Mouse (Mus musculus): ENCODE results near the gene Ppp1r10.

Gene Ppp1r10

GRCm38 (mm10) chr17:35916297-35917142, at the start of gene Ppp1r10, which contains the start of gene Mrps18b:
Gene Ppp1r10, plus strand, starts transcription at chr17:35916434.
Gene Mrps18b, minus strand, starts transcription at chr17:35916389.
- TF ChIP-seq GATA4 (IDR thresholded peaks at IDR 0.05; ENCODE audit: insufficient replicate concordance, low read length): peak; percentile 90; the same call in 1 of the 2 replicates

GRCm38 (mm10) chr17:35866911-35867890, 49.0 kb upstream of the Ppp1r10 start:
- no peak for TF ChIP-seq GATA4 (IDR thresholded peaks at IDR 0.05; ENCODE audit: insufficient replicate concordance, low read length)

DNA sequence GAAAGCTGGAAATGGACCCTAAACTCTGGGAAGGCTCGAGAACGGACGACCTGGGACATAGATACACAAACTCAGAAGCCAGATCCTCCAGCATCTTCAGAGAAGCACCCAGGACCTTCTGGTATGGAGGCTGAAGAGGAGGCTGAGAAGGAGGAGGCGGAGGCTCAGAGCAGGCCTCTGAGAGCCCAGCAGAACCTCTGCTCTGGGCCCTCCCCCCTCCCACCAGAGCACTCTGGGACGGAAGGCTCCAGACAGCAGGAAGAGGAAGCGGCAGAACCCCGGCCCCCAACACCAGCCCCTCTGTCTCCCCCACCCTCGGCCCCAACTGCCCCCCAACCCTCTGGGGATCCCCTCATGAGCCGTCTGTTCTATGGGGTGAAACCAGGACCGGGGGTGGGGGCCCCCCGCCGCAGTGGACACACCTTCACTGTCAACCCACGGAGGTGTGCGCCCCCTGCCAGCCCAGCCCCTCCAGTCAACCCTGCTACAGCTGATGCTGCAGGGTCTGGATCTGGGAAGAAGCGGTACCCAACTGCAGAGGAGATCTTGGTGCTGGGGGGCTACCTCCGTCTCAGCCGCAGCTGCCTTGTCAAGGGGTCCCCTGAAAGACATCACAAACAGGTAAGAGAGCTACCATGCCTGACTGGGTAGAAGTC, 47.9 kb upstream of the Ppp1r10 start:
- TF ChIP-seq GATA4 (IDR thresholded peaks at IDR 0.05; ENCODE audit: insufficient replicate concordance, low read length): no peak

DNA sequence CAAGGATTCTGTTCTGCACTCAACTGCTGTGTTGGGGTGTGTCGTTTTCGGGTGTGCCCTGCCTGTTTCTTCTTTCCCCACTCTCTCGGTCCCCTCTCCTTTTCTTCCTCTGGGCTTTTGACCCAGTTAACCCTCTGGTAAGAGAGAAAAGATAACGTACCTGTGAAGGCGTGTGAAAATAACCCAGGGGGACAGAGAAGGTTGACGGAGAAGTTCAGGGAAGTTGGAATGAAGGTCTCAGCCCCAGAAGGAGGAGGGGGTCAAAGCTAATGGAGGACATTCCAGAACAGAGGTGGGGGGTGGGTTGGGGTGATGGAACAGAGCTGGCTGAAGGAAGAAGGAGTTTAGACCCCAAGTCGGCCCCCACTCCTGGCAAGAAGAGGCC, 47.3 kb upstream of the Ppp1r10 start:
- no peak for TF ChIP-seq GATA4 (IDR thresholded peaks at IDR 0.05; ENCODE audit: insufficient replicate concordance, low read length)

GRCm38 (mm10) chr17:35869346-35870067, 46.7 kb upstream of the Ppp1r10 start:
- TF ChIP-seq GATA4 (IDR thresholded peaks at IDR 0.05; ENCODE audit: insufficient replicate concordance, low read length): no peak

- TF ChIP-seq GATA4 (IDR thresholded peaks at IDR 0.05; ENCODE audit: insufficient replicate concordance, low read length): no peak
Measured at GRCm38 (mm10) chr17:35870151-35870883, 45.9 kb upstream of the Ppp1r10 start.

GRCm38 (mm10) chr17:35870884-35871696, 45.1 kb upstream of the Ppp1r10 start:
- no peak for TF ChIP-seq GATA4 (IDR thresholded peaks at IDR 0.05; ENCODE audit: insufficient replicate concordance, low read length)

- TF ChIP-seq GATA4 (IDR thresholded peaks at IDR 0.05; ENCODE audit: insufficient replicate concordance, low read length): no peak
Measured at GRCm38 (mm10) chr17:35873774-35874519, 42.3 kb upstream of the Ppp1r10 start.

DNA sequence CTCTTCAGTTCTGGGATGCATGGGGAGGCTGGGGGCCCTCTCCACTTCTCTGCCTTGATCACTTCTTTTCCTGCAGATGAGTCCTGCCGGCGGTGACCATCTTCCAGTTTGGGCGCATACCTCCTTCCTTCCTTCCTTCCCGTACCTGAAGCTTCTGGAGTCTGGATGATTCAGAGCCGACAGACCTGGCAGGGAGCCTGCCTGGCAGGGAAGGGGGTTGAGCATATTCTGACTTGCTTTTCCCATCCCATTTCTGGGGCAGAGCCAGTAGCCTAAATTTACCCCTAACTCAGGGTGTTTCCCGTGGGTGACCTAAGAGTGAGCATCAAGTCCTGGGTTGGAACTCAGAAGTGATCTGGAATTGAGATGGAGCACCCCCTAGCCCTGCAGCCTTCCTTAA, 41.5 kb upstream of the Ppp1r10 start:
- no peak for TF ChIP-seq GATA4 (IDR thresholded peaks at IDR 0.05; ENCODE audit: insufficient replicate concordance, low read length)

DNA sequence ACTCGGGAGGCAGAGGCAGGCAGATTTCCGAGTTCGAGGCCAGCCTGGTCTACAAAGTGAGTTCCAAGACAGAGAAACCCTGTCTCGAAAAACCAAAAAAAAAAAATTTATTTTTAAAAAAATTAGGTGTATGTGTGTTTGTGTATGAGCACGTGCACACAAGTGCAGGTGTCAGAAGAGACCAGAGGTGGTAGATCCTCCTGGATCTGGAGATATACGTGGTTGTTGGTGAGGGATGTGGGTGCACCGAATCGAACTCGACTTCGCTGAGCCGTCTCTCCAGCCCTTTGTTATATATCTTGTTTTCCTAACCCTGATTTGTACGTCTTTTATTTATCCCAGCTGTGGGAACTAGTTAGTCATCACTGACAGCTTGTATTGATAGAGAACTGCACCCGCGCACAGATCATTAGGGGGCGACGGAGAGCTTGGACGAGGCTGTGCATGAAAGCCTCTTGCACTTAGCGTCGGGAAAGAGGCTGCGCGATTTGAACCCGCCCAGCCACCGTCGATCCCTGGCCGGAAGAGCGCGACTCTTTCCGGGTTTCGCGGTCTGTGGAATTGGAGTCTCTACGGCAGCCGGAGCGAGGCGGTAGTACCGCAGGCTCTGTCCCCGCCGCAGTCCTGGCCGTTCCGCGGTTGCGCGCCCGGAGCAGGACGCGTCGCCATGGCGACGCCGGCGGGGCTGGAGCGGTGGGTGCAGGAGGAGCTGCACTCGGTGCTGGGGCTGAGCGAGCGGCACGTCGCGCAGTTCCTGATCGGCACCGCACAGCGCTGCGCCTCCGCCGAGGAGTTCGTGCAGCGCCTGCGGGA, 36.8 kb upstream of the Ppp1r10 start, which contains the start of gene Dhx16:
Dhx16 (plus strand) TSS at position 575 of the 813 bp plus-strand sequence.
- peak; percentile 60; the same call in 1 of the 2 replicates for TF ChIP-seq GATA4 (IDR thresholded peaks at IDR 0.05; ENCODE audit: insufficient replicate concordance, low read length)

GRCm38 (mm10) chr17:35882924-35883323, 33.3 kb upstream of the Ppp1r10 start:
- TF ChIP-seq GATA4 (IDR thresholded peaks at IDR 0.05; ENCODE audit: insufficient replicate concordance, low read length): no peak
